Mouse (Mus musculus): ENCODE data around the gene Ramp3. TPM values are rescaled to one million over a fixed set of nuclear protein-coding genes. Genes with fewer than 3 reads are reported as not detected.
A peak's percentile ranks its signal among the peaks of the same experiment; 100 is the strongest.

Gene Ramp3
- polyA plus RNA-seq, 1 experiment from 2014 or later: 23.8 TPM

DNA sequence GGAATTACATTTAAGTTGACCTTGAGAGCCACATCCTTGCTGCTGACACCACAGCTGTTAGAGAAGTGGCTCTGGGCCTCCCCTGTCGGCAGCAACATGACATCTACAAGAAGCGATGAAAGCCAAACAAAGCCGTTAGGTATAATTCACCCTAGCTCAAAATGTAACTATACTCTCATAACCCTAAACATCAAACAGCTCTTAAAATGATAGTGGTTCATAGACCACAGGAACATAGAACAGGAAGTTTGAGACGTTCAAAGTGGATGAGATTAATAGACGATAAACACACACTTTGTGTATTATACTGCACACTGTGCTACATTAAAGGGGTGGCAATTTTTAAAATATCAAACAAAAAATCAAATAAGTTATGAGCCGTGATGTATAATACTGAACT, 46.5 kb downstream of the Ramp3 start:
- H3K9me3 ChIP-seq: no peaks in the 10 kb centered on the region
- H3K36me3 ChIP-seq: no peaks in the 10 kb centered on the region
- 85% methylated on average over 6 of the region's 6 CpGs for whole genome bisulfite sequencing

GRCm38 (mm10) chr11:6705516-6705915, 47.2 kb downstream of the Ramp3 start:
- Histone ChIP-seq H3K4me1 (replicated peaks) (no peaks in the 10 kb centered on the region), H3K36me3 (no peaks in the 10 kb centered on the region), H3K9me3 (no peaks in the 10 kb centered on the region), H3K4me2 (no peak overlapping the region), H3K27ac (replicated peaks) (no peak overlapping the region), H3K27me3 (no peaks in the 10 kb centered on the region), H3K4me3 (no peak overlapping the region), H3K9ac (no peak overlapping the region)
- no peak for ATAC-seq (ENCODE audit: low read depth)
- 61% methylated on average over 5 of the region's 5 CpGs for WGBS

More for the DNA sequence above, 46.5 kb downstream of the Ramp3 start:
- H3K4me3 ChIP-seq: no peak overlapping the region
- H3K4me1 ChIP-seq (replicated peaks): no peaks in the 10 kb centered on the region
- no peak overlapping the region for H3K27ac ChIP-seq (replicated peaks)
- H3K27me3 ChIP-seq: no peaks in the 10 kb centered on the region
- no peak overlapping the region for H3K4me2 ChIP-seq
- H3K9ac ChIP-seq: no peak overlapping the region
- no peak for ATAC-seq (ENCODE audit: low read depth)

DNA sequence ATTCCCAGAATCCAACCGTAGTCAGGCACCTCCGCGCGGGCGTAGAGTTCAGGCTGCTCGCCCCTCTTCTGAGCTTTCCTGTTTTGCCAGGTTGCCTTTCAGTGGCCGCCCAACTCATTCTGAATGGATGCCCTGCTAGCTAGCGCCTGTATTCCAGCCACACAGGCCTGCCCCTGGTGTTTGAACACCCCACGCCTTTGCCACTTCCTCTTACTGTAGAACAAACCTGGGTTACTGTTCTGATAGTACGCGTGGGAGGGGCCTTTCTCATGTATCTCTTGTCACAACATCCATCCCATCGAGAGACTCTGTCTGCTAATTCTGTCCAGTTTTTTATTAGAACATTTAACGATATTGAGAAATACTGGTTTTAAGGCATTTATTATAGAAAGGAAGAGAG, 48.5 kb downstream of the Ramp3 start:
- no peaks in the 10 kb centered on the region for H3K9me3 ChIP-seq
- WGBS: 96% methylated on average over 13 of the region's 13 CpGs
- no peak for ATAC-seq (ENCODE audit: low read depth)
- no peaks in the 10 kb centered on the region for H3K27me3 ChIP-seq
- H3K27ac ChIP-seq (replicated peaks): no peak overlapping the region
- no peak overlapping the region for H3K9ac ChIP-seq
- no peaks in the 10 kb centered on the region for H3K36me3 ChIP-seq
- no peak overlapping the region for H3K4me2 ChIP-seq
- no peak overlapping the region for H3K4me3 ChIP-seq
- H3K4me1 ChIP-seq (replicated peaks): no peaks in the 10 kb centered on the region

DNA sequence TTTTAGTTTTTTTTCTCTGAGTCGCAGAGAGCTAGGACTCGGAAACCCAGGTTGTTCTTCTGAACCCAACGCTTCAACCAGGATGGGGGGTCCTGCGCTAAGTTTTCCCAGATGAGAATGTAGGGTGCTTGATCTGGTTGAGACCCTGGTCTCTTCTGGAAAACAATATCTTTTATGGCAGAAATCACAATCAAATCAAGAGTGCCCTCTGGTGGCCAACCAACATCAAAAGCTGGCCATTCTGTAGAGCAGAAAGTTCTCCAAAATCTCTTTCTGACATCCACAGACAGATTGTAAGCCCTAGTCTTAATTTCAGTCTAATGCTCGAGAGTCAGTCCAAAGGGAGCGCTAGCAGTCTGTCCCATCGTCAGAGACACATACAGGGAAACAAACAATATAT, 50.1 kb downstream of the Ramp3 start:
- WGBS: 88% methylated on average over 7 of the region's 7 CpGs

GRCm38 (mm10) chr11:6710409-6710808, 52.1 kb downstream of the Ramp3 start:
- H3K36me3 ChIP-seq: no peaks in the 10 kb centered on the region

More for the DNA sequence above, 50.1 kb downstream of the Ramp3 start:
- ATAC-seq (ENCODE audit: low read depth): no peak
- no peak overlapping the region for H3K27ac ChIP-seq (replicated peaks)
- no peaks in the 10 kb centered on the region for H3K27me3 ChIP-seq
- H3K4me1 ChIP-seq (replicated peaks): no peaks in the 10 kb centered on the region
- H3K4me3 ChIP-seq: no peak overlapping the region
- no peaks in the 10 kb centered on the region for H3K9me3 ChIP-seq
- H3K36me3 ChIP-seq: no peaks in the 10 kb centered on the region
- H3K9ac ChIP-seq: no peak overlapping the region
- no peak overlapping the region for H3K4me2 ChIP-seq

GRCm38 (mm10) chr11:6720746-6721145, 62.4 kb downstream of the Ramp3 start:
- Histone ChIP-seq H3K9ac (no peak overlapping the region), H3K27ac (replicated peaks) (no peak overlapping the region), H3K27me3 (no peaks in the 10 kb centered on the region), H3K9me3 (no peaks in the 10 kb centered on the region), H3K4me2 (no peak overlapping the region), H3K36me3 (no peaks in the 10 kb centered on the region), H3K4me1 (replicated peaks) (no peaks in the 10 kb centered on the region), H3K4me3 (no peak overlapping the region)
- ATAC-seq (ENCODE audit: low read depth): no peak
- 95% methylated on average over 5 of the region's 5 CpGs for WGBS

More at GRCm38 (mm10) chr11:6710409-6710808, 52.1 kb downstream of the Ramp3 start:
- no peaks in the 10 kb centered on the region for H3K9me3 ChIP-seq
- H3K4me1 ChIP-seq (replicated peaks): no peaks in the 10 kb centered on the region
- no peak overlapping the region for H3K4me2 ChIP-seq
- H3K27ac ChIP-seq (replicated peaks): no peak overlapping the region
- no peak overlapping the region for H3K4me3 ChIP-seq
- 0 out of 2 replicates have a peak, but pooled peaks have one; percentile 9 for ATAC-seq (ENCODE audit: low read depth)
- H3K9ac ChIP-seq: no peak overlapping the region
- WGBS: 86% methylated on average over 2 of the region's 2 CpGs
- H3K27me3 ChIP-seq: no peaks in the 10 kb centered on the region

DNA sequence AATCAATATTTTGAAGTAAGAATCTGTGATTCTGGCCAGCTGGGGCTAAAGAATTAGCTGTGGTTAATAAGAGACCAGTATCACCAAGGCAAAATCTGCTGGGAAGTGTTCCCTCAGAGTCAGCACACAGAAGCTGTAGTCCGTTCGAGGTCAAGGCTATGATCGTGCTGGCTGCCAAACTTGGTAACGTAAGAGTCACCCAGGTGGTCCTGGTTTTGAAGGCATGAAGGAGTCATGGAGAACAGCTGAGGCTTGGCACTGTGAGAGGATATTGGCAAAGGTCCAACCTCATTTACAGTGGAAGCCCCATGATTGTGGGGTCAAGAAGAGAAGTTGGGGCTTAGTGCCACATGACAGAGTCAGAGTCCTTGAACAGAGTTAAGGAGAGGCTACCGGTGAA, 68.6 kb downstream of the Ramp3 start:
- Histone ChIP-seq H3K4me2 (no peak overlapping the region), H3K27ac (replicated peaks) (no peak overlapping the region), H3K4me3 (no peak overlapping the region), H3K9ac (no peak overlapping the region), H3K9me3 (no peaks in the 10 kb centered on the region), H3K4me1 (replicated peaks) (no peaks in the 10 kb centered on the region), H3K36me3 (no peaks in the 10 kb centered on the region), H3K27me3 (no peaks in the 10 kb centered on the region)
- no peak for ATAC-seq (ENCODE audit: low read depth)
- 94% methylated on average over 5 of the region's 5 CpGs for WGBS

Other genes starting within 250 kb of the Ramp3 start
- gene Ppia, start 243.1 kb upstream of the Ramp3 start, polyA plus RNA-seq (2015; fragmentation: Nextera tagmentation; extraction: Ambion mirVana): 4,471 and 4,554 TPM in 2 replicates
- gene H2afv, start 214.1 kb upstream of the Ramp3 start, polyA plus RNA-seq (2015; fragmentation: Nextera tagmentation; extraction: Ambion mirVana): 342 and 380 TPM in 2 replicates
- gene Purb, start 182.6 kb upstream of the Ramp3 start, polyA plus RNA-seq (2015; fragmentation: Nextera tagmentation; extraction: Ambion mirVana): 12.5 and 14.1 TPM in 2 replicates
- 0.52 TPM in 2 replicates for gene Myo1g, start 137.6 kb upstream of the Ramp3 start, polyA plus RNA-seq (2015; fragmentation: Nextera tagmentation; extraction: Ambion mirVana)
- 95.1 and 99.8 TPM in 2 replicates for gene Ccm2, start 111.6 kb upstream of the Ramp3 start, polyA plus RNA-seq (2015; fragmentation: Nextera tagmentation; extraction: Ambion mirVana)
- 103 and 110 TPM in 2 replicates for gene Nacad, start 52.5 kb upstream of the Ramp3 start, polyA plus RNA-seq (2015; fragmentation: Nextera tagmentation; extraction: Ambion mirVana)
- 29.9 and 31.7 TPM in 2 replicates for gene Tbrg4, start 32.5 kb upstream of the Ramp3 start, polyA plus RNA-seq (2015; fragmentation: Nextera tagmentation; extraction: Ambion mirVana)
- gene Wap, start 19.9 kb upstream of the Ramp3 start, polyA plus RNA-seq (2015; fragmentation: Nextera tagmentation; extraction: Ambion mirVana): not detected in 2 replicates
- gene Gm11983, start 179.1 kb downstream of the Ramp3 start, polyA plus RNA-seq (2015; fragmentation: Nextera tagmentation; extraction: Ambion mirVana): not detected in 2 replicates